13 mouse cellular contexts compared by ENCODE assay signal in the genomic region with DNA sequence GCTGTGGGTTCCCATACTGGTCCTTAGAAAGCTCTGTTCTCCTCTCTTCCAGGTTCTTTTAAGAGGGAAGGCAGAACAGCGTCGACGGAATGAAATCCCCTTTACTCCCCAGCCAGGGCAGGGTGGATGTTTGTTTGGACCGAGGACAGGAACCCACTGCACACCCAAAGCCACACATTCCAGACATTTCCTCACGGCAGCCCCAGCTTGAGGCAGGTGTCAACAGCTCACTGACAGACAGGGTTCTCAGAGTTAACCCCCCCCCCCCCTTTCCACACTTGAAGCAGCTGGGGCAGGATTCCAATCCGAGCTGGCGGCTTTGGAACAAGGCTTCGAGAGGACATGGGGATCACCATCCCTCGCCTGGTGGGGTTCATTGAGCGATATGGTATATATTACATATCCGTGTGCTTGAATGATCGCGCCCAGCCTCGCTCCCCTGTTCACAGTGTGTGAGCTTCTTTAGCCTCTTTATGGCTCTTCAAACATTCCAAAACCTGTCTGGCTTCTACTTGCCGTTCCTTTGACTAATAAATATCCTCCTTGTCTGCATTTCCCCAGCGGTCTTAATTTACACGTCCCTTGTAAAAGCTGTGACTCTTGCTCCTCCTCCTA. TPM values are rescaled to one million over a fixed set of nuclear protein-coding genes. Genes with fewer than 3 reads are reported as not detected.
A peak's percentile ranks its signal among the peaks of the same experiment; 100 is the strongest.
DNase-seq lines count a peak whose midpoint lies in the region; ATAC-seq and TF ChIP-seq lines count a peak whose summit lies in the region.
"Had no signal": no experiment of that assay in that cellular context is flagged by ENCODE, and none has a peak within 500 bp of the region (broad histone marks: within the 10 kb centered on the region; RNA-seq: fewer than 3 reads in every experiment).

No protein-coding gene starts in this region.

- peaks cover 25% of the 10 kb centered on the region for H3K4me1 ChIP-seq in heart, embryonic 10.5 days
- H3K4me1 ChIP-seq in liver, postnatal 0 days (ENCODE audit: insufficient read depth) = peaks cover 7% of the 10 kb centered on the region; the same call in 1 of the 2 replicates
- peaks cover 33% of the 10 kb centered on the region for H3K4me1 ChIP-seq in embryonic facial prominence, embryonic 15.5 days
- peaks cover 40% of the 10 kb centered on the region for H3K4me1 ChIP-seq in neural tube, embryonic 13.5 days (replicated peaks)

- ATAC-seq in liver, postnatal 0 days = no peak
- ATAC-seq in embryonic facial prominence, embryonic 15.5 days (ENCODE audit: insufficient number of reproducible peaks, low FRiP score, low TSS enrichment, low read depth) = no peak
- ATAC-seq in neural tube, embryonic 13.5 days (ENCODE audit: low read depth) = no peak
- ATAC-seq: liver, embryonic 12.5 days; Patski had no signal

- H3K4me3 ChIP-seq in heart, embryonic 10.5 days = peak overlapping the region; percentile 22
- no peak overlapping the region for H3K4me3 ChIP-seq in liver, postnatal 0 days (ENCODE audit: low read depth, low read length)
- no peak overlapping the region for H3K4me3 ChIP-seq in embryonic facial prominence, embryonic 15.5 days (replicated peaks)
- H3K4me3 ChIP-seq in neural tube, embryonic 13.5 days = no peak overlapping the region
- H3K4me3 ChIP-seq: liver, embryonic 12.5 days had no signal

- TF ChIP-seq EP300 in liver, postnatal 0 days (IDR thresholded peaks at IDR 0.05; ENCODE audit: low read depth) = no peak

- 0 out of 2 replicates have a peak overlapping the region, but pooled peaks have one; percentile 2 for H3K27ac ChIP-seq in heart, embryonic 10.5 days
- H3K27ac ChIP-seq in liver, postnatal 0 days (ENCODE audit: low read depth) = no peak overlapping the region
- H3K27ac ChIP-seq in embryonic facial prominence, embryonic 15.5 days (replicated peaks) = peak overlapping the region; percentile 55
- H3K27ac ChIP-seq in neural tube, embryonic 13.5 days (replicated peaks) = no peak overlapping the region; the same call in 1 of the 2 replicates
- H3K27ac ChIP-seq: layer of hippocampus, adult 2 months; liver, embryonic 12.5 days had no signal

- H3K9me3 ChIP-seq in heart, embryonic 10.5 days = no peaks in the 10 kb centered on the region
- no peaks in the 10 kb centered on the region for H3K9me3 ChIP-seq in liver, postnatal 0 days (ENCODE audit: low read length)
- no peaks in the 10 kb centered on the region for H3K9me3 ChIP-seq in embryonic facial prominence, embryonic 15.5 days (replicated peaks)
- no peaks in the 10 kb centered on the region for H3K9me3 ChIP-seq in neural tube, embryonic 13.5 days
- H3K9me3 ChIP-seq: liver, embryonic 12.5 days had no signal

- 38% methylated on average over 17 of the region's 17 CpGs for WGBS in heart, embryonic 10.5 days
- 55% methylated on average over 17 of the region's 17 CpGs for WGBS in liver, postnatal 0 days (ENCODE audit: insufficient replicate concordance)
- WGBS in embryonic facial prominence, embryonic 15.5 days = 30% methylated on average over 17 of the region's 17 CpGs
- 47% methylated on average over 17 of the region's 17 CpGs for WGBS in neural tube, embryonic 13.5 days

- H3K9ac ChIP-seq in liver, postnatal 0 days (replicated peaks) = no peak overlapping the region
- H3K9ac ChIP-seq in embryonic facial prominence, embryonic 15.5 days = no peak overlapping the region
- H3K9ac ChIP-seq in neural tube, embryonic 13.5 days = 0 out of 2 replicates have a peak overlapping the region, but pooled peaks have one; percentile 8
- H3K9ac ChIP-seq: liver, embryonic 12.5 days had no signal

- no peak for DNase-seq in heart, embryonic 10.5 days (ENCODE audit: low spot score)
- DNase-seq in heart, adult 8-10 months (ENCODE audit: low spot score) = no peak
- DNase-seq in liver, postnatal 0 days = no peak
- DNase-seq in liver = no peak
- no peak for DNase-seq in left cerebral cortex, postnatal 10 days (ENCODE audit: extremely low spot score in 1 of 2, low spot score in 2 of 2)
- no peak for DNase-seq in spleen, postnatal 10 days (ENCODE audit: low spot score in 2 of 2)
- DNase-seq: B cell, adult 2 months; cerebellum, adult 9-10 months had no signal

- H3K27me3 ChIP-seq in heart, embryonic 10.5 days (ENCODE audit: insufficient read depth, poor library complexity, severe bottlenecking) = no peaks in the 10 kb centered on the region
- no peaks in the 10 kb centered on the region for H3K27me3 ChIP-seq in liver, postnatal 0 days (ENCODE audit: insufficient read depth, low read length)
- H3K27me3 ChIP-seq in embryonic facial prominence, embryonic 15.5 days = no peaks in the 10 kb centered on the region
- no peaks in the 10 kb centered on the region for H3K27me3 ChIP-seq in neural tube, embryonic 13.5 days
- H3K27me3 ChIP-seq: liver, embryonic 12.5 days; Patski had no signal

- 0 out of 2 replicates have a peak overlapping the region, but pooled peaks have one; percentile 4 for H3K4me2 ChIP-seq in liver, postnatal 0 days (ENCODE audit: low read depth, low read length)
- peak overlapping the region; percentile 31 for H3K4me2 ChIP-seq in embryonic facial prominence, embryonic 15.5 days (replicated peaks)
- no peak overlapping the region for H3K4me2 ChIP-seq in neural tube, embryonic 13.5 days
- H3K4me2 ChIP-seq: liver, embryonic 12.5 days had no signal

- intact Hi-C loops in left cerebral cortex, postnatal 10 days (cut with DNase I) = no loop called here

- no peaks in the 10 kb centered on the region for H3K36me3 ChIP-seq in heart, embryonic 10.5 days
- H3K36me3 ChIP-seq in liver, postnatal 0 days (replicated peaks; ENCODE audit: insufficient read depth, low read length) = no peaks in the 10 kb centered on the region
- no peaks in the 10 kb centered on the region for H3K36me3 ChIP-seq in embryonic facial prominence, embryonic 15.5 days
- H3K36me3 ChIP-seq in neural tube, embryonic 13.5 days = no peaks in the 10 kb centered on the region
- H3K36me3 ChIP-seq: liver, embryonic 12.5 days had no signal

- no peak for TF ChIP-seq CTCF in liver, postnatal 0 days (IDR thresholded peaks at IDR 0.05; ENCODE audit: low read depth)

RNA-seq across cellular contexts. Expression of a gene that starts 37.8 kb away (rescaled TPM):
- 294 and 302 TPM in 2 replicates for polyA plus RNA-seq in heart, embryonic 10.5 days (2016; fragmentation: Nextera tagmentation; extraction: Ambion mirVana)
- total RNA-seq in heart, adult 8-10 months (2022) = 10 to 100 TPM; 76.3 to 81.5 (median 77.6) TPM
- polyA plus RNA-seq in liver, postnatal 0 days (2015; fragmentation: Nextera tagmentation; extraction: Ambion mirVana) = 77.7 and 83.3 TPM in 2 replicates
- polyA plus RNA-seq in embryonic facial prominence, embryonic 15.5 days (2015; fragmentation: Nextera tagmentation; extraction: Ambion mirVana) = 260 and 269 TPM in 2 replicates
- 496 and 516 TPM in 2 replicates for polyA plus RNA-seq in neural tube, embryonic 13.5 days (2015; fragmentation: Nextera tagmentation; extraction: Ambion mirVana)
- total RNA-seq in left cerebral cortex, postnatal 10 days (2021) = 100 to 1,000 TPM; 364 to 376 TPM

Comparison
In these comparisons a context has a peak if more than half of its experiments do, and no peak if none do; other contexts are left out.
1. H3K27ac ChIP-seq: peak in heart, embryonic 10.5 days (single experiment) and embryonic facial prominence, embryonic 15.5 days (single experiment); none in liver, postnatal 0 days (single experiment) and neural tube, embryonic 13.5 days (single experiment).